Mouse (Mus musculus): ENCODE results near the gene Lyzl4.

The Lyzl4 gene

DNA sequence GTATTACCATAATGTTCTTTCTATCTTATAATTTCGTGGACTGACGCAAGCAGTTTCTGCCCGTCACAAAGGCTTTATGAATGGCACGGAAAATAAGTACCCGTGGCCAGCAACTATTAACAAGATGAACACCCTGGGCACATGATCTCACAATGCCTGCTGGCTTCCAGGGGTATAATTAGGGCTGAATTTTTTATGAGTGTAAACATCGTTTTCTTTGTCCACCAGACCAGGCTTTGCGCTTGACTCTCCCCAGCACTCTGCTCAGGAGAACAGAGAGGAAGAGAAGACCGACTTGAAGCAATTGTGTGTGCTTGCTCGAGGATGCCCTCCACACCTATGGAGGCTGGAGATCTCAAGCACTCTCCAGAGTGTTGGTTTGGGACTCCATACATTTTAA lies 109.3 kb downstream of the Lyzl4 start:
- in situ Hi-C loops (cut with MboI, MseI), result no loop called here

DNA sequence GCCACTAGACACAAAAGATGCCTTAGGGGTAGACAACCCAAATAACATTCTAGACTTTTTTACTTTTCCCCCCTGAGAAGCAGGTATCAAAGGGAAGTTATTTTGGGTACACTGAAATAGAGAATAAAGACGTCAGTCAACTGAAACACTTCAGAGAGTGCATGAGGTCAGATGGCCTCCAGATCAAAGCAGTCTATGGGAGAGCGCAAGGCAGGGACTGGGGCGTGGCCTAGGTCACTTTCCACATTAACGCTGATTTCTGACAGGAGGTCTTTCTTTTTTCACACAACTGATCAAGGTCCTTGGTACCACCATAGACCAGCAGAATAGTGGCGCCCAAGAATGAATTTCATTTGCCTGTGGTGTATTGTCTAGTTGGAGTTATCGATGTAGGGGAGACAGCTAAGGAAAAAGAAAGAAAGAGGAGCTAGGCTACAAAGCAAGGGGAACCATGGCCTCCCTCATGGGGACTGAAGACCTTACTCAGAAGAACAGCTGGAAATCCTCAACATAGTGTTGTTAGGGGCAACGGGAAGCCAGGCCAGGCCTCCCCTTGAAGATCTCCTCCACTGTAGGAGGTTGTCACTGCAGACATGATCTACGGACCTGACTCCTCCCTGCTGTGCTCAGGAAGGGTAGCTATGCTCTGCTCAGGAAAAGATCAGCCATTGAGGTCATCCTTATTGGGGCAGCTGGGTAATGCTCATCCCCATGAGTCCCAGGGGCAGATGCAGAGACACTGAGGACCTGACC lies 113.1 kb downstream of the Lyzl4 start:
- in situ Hi-C loops (cut with MboI, MseI), result no loop called here
